Mouse (Mus musculus) stomach, embryonic 14.5 days (tissue): ENCODE results near the gene Cd81. TPM values are rescaled to one million over a fixed set of nuclear protein-coding genes. Genes with fewer than 3 reads are reported as not detected.

Experiments
- ATAC-seq: fragments of 200-750 bp; cut with Nextera tagmentation; 2 replicates; pipeline ENCODE4 v1.8.0; 2017; ENCODE audit warnings: low read depth, moderate TSS enrichment; ENCODE audit not compliant: insufficient number of reproducible peaks, insufficient read depth, low FRiP score
- H3K27ac ChIP-seq: fragments of 300-500 bp; sonication (generic); 2 replicates; pipeline ENCODE4 v1.5.1; 2014; ENCODE audit warnings: mild to moderate bottlenecking, low read length, moderate library complexity, mixed read lengths
- H3K27me3 ChIP-seq: fragments of 300-500 bp; sonication (generic); 2 replicates; pipeline ENCODE4 v1.6.1; 2014; ENCODE audit warnings: low read length, control low read depth, mixed read lengths; ENCODE audit not compliant: control insufficient read depth, insufficient read depth
- H3K36me3 ChIP-seq: fragments of 300-500 bp; sonication (generic); 2 replicates; pipeline ENCODE4 v1.6.1; 2014; ENCODE audit warnings: mild to moderate bottlenecking, control low read depth, low read length, moderate library complexity, mixed read lengths; ENCODE audit not compliant: control insufficient read depth, insufficient read depth
- H3K4me1 ChIP-seq: fragments of 300-500 bp; sonication (generic); 2 replicates; pipeline ENCODE4 v1.6.1; 2014; ENCODE audit warnings: low read length, control low read depth, mixed read lengths; ENCODE audit not compliant: control insufficient read depth, insufficient read depth
- H3K4me2 ChIP-seq: fragments of 300-500 bp; sonication (generic); replicated peaks from 2 replicates; pipeline ENCODE4 v1.6.1; 2014; ENCODE audit warnings: low read depth, low read length, control low read depth
- H3K4me3 ChIP-seq: fragments of 300-500 bp; sonication (generic); 2 replicates; pipeline ENCODE4 v1.5.1; 2014; ENCODE audit warnings: low read depth, low read length, control low read depth
- H3K9ac ChIP-seq: fragments of 300-500 bp; sonication (generic); replicated peaks from 2 replicates; pipeline ENCODE4 v1.6.1; 2014; ENCODE audit warnings: low read depth, mild to moderate bottlenecking, control low read depth, low read length, moderate library complexity, mixed read lengths
- H3K9me3 ChIP-seq: fragments of 300-500 bp; sonication (generic); 2 replicates; pipeline ENCODE4 v1.6.1; 2016; ENCODE audit warnings: low read depth, low read length, control low read depth; ENCODE audit not compliant: control insufficient read depth
- WGBS: fragments of 180-500 bp; shearing (Covaris S2); extraction: QIAGEN DNeasy Blood & Tissue Kit; methylation state at CpG from one replicate; pipeline ENCODE4 v1.1.7; 2014; 5-methylcytosine and 5-hydroxymethylcytosine counted together
- polyA plus RNA-seq: library from polyadenylated mRNA; unstranded; fragments of >200 nt; fragmentation: Nextera tagmentation; extraction: Ambion mirVana; gene quantifications from 2 replicates; pipeline ENCODE4 v1.2.1, GENCODE M21; 2014

Cd81 gene
- polyA plus RNA-seq, 1 experiment from 2014 or later: 725 TPM

DNA sequence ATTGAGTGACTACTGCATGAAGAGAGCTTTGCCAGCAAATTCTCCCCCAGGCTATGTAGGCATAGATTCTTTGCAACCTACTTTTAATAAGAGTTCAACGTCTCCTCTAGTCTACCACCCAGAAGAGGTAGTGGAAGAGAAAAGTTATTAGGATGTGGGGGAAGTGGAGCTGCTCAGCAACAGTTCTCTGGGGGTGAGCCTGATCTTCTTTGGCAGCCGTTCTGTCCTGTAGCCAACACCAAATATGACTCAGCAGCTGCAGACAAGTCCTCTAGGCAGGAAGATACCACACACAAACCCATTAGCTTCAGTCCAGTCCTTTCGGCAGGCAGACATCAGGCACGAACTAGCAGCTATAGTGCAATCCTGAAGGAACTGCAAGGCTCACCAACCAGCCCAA, 48.2 kb downstream of the Cd81 start:
- 71% methylated on average over 4 of the region's 4 CpGs for WGBS
- Histone ChIP-seq H3K9ac (no peak overlapping the region), H3K9me3 (no peaks in the 10 kb centered on the region), H3K4me1 (no peaks in the 10 kb centered on the region), H3K4me3 (no peak overlapping the region), H3K27me3 (no peaks in the 10 kb centered on the region), H3K27ac (no peak overlapping the region), H3K36me3 (no peaks in the 10 kb centered on the region), H3K4me2 (no peak overlapping the region)
- ATAC-seq: no peak

DNA sequence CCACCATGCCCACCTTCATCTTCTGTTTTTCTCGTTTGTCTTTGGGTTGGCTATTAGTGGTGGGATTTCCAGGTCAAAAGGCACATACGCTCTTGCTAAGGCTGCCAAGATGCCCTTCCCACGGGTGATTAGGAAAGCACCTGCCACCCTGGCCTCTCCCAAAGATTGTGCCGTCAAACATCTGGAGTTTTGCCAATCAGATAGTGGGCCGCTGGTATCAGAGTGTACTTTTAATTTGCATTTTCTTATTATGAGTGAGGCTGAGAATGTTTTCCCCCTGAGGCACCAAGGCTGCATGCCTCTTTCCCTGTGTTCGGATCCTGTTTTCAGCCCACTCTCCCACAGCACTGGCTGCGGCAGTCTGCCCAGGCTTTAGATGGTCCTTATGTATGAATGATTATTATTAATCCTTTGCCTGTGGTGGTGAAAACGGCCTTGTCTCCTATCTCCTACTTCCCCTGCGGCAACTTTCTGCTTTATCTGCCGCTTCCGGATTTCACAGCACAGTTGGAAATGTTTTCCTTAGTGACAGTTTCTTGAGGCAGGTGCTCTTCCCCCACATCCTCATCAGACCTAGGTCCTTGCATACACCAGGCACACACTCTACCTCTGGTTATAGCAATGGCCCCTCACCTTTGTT, 52.8 kb downstream of the Cd81 start:
- 61% methylated on average over 11 of the region's 11 CpGs for WGBS
- no peak overlapping the region for H3K9ac ChIP-seq
- no peak overlapping the region for H3K27ac ChIP-seq
- peaks cover 22% of the 10 kb centered on the region for H3K27me3 ChIP-seq
- H3K36me3 ChIP-seq: no peaks in the 10 kb centered on the region
- no peaks in the 10 kb centered on the region for H3K9me3 ChIP-seq
- H3K4me2 ChIP-seq: no peak overlapping the region
- peaks cover 10% of the 10 kb centered on the region; the same call in 1 of the 2 replicates for H3K4me1 ChIP-seq
- no peak for ATAC-seq
- no peak overlapping the region for H3K4me3 ChIP-seq

DNA sequence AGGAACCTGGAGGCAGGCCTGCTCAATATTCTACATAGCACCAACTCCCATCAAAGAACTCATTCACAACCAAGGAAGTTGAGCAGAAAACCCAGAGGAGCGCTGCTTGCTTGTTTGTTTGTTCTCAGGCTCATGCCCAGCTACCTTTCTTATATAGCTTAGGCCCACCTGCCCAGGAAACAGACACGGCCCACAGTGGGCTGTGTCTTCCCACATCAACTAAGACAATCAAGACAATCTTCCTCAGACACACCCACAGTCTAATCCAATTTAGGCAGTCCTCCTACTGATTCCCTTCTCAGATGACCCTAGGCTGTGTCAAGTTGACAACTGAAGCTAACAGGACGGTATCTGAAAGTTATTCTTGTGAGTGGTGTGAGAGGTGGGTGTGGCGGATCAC, 53.5 kb downstream of the Cd81 start, which contains the start of gene Kcnq1:
Gene Kcnq1, plus strand, starts transcription at position 301 of the 400 bp plus-strand sequence.
- Histone ChIP-seq H3K4me2 (peak within 1 kb of the TSS; percentile 77), H3K4me3 (peak within 1 kb of the TSS; percentile 38), H3K27me3 (peaks cover 22% of the 10 kb centered on the region), H3K9me3 (no peaks in the 10 kb centered on the region), H3K27ac (no peak within 1 kb of the TSS), H3K9ac (peak within 1 kb of the TSS; percentile 30; the same call in 1 of the 2 replicates), H3K36me3 (no peaks in the 10 kb centered on the region), H3K4me1 (peaks cover 10% of the 10 kb centered on the region; the same call in 1 of the 2 replicates)
- 72% methylated on average over 4 of the region's 4 CpGs for WGBS
- ATAC-seq: no peak

DNA sequence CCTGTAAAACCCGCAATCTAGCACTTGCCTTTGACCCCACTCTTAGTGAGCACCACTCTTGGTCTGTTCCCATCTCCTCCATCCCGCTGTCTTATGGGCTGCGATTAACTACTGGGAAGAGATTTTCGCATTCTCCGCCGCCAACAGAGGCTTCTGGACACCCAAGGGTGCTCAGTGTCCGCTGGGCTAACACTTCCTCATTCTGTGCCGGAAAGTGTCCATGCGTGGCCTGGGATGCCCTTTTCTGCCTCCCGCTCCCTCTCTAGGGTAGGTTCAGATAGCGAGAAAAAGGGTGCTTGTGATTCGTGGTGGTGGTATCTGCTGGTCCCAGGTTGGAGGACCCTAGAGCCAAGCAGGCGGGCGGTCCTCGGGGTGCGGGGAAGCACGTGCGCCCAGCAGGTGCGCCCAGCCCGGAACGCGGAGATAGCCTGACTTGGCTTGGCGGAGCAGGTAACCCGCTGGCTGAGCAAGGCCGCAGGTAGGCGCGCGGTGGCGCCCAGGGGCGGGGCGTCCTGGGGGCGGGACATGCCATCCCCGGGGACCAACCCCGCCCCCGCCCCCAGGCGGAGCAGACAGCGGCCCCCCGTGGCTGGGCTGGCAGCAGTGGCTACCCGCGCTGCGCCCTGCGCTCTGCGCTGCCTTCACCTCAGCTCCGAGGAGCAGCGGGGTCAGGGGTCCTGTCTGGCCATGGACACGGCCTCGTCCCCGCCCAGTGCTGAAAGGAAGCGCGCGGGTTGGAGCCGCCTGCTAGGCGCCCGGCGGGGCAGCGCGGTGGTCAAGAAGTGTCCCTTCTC, 54.3 kb downstream of the Cd81 start:
- no peak overlapping the region for H3K27ac ChIP-seq
- peak overlapping the region; percentile 38 for H3K4me3 ChIP-seq

DNA sequence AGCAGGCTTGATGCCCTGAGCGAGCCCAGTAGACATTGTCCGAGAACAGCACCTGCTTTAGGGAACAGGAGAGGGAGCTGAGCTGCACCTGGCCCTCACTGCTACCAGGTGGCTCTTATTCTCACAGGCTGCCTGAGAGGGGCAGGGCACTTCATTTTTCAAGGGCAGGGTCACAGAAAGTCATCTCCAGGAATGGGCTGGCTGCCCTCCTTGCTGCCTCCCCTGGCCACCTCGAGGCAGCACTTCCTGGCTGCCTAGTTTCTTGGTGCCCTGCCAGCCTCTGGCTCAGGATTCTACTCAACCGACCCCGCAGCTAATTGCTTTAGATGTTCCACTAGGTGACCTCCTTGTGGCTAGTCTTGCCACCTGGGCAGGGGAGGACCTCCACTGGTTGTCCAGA, 55.7 kb downstream of the Cd81 start:
- Histone ChIP-seq H3K4me2 (no peak overlapping the region), H3K9ac (no peak overlapping the region), H3K4me3 (no peak overlapping the region), H3K27ac (no peak overlapping the region), H3K27me3 (peaks cover 22% of the 10 kb centered on the region), H3K36me3 (no peaks in the 10 kb centered on the region), H3K4me1 (peaks cover 10% of the 10 kb centered on the region; the same call in 1 of the 2 replicates), H3K9me3 (no peaks in the 10 kb centered on the region)
- 31% methylated on average over 5 of the region's 5 CpGs for WGBS
- no peak for ATAC-seq

More for the DNA sequence above, 54.3 kb downstream of the Cd81 start:
- no peaks in the 10 kb centered on the region for H3K9me3 ChIP-seq
- no peaks in the 10 kb centered on the region for H3K36me3 ChIP-seq
- H3K4me2 ChIP-seq: peak overlapping the region; percentile 77
- peaks cover 22% of the 10 kb centered on the region for H3K27me3 ChIP-seq
- ATAC-seq: peak; percentile 65
- peak overlapping the region; percentile 30; the same call in 1 of the 2 replicates for H3K9ac ChIP-seq
- 6% methylated on average over 57 of the region's 57 CpGs for WGBS
- H3K4me1 ChIP-seq: peaks cover 10% of the 10 kb centered on the region; the same call in 1 of the 2 replicates

DNA sequence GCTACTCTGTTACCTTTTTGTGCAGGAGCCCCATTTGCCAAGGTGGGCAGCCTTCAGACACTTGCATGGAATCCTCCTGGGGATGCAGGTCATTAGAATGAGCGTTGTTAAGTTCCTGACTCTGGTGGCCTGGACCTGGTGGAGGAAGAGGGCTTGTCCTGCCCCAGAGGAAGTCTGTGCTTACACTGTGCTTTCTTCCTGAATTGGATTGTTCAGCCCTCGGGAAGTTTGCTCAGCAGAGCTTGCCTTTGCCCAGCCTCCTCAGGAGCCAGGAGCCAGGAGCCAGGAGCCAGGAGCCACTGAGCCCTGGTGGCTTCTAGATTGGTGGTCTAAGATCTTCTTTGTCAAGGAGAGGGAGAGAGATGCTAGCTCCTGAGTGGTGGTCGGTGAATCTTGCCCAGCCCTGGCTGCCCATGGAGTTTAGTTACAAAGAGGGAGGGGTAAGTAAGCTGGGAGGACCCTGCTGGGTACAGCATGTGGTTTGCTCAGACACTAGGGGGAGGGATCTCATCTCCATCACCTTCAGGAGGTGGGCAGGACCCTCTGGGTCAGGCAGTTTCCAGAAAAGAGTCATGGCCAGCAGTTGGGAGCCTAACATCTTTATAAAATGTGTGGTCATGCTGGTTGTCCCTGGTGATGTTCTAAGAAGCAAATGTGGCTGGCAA, 56.6 kb downstream of the Cd81 start:
- Histone ChIP-seq H3K36me3 (no peaks in the 10 kb centered on the region), H3K9ac (no peak overlapping the region), H3K9me3 (no peaks in the 10 kb centered on the region), H3K4me3 (no peak overlapping the region), H3K4me2 (no peak overlapping the region), H3K4me1 (peaks cover 10% of the 10 kb centered on the region; the same call in 1 of the 2 replicates), H3K27ac (no peak overlapping the region), H3K27me3 (peaks cover 22% of the 10 kb centered on the region)
- 30% methylated on average over 3 of the region's 3 CpGs for WGBS
- no peak for ATAC-seq

DNA sequence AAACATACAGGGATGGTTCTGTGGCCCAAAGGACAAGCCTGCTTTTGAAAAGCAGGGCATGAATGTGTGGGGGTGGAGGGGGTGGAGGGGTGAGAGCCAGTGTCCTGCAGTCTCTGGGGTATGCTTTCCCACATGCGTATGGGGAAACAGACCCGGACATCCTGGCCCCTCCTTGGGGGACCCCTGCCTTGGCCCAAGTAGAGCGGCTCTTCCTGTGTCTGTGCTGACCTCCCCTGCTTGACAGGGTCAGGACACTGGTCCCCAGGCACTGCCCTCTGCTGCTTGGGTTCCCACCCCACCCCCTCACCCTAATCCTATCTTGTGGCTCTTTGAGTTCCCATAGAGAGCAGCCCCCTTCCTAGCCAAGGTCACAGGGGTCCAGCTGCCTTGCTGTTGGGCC, 57.2 kb downstream of the Cd81 start:
- peaks cover 22% of the 10 kb centered on the region for H3K27me3 ChIP-seq
- peaks cover 10% of the 10 kb centered on the region; the same call in 1 of the 2 replicates for H3K4me1 ChIP-seq
- H3K36me3 ChIP-seq: no peaks in the 10 kb centered on the region
- ATAC-seq: no peak
- H3K4me2 ChIP-seq: no peak overlapping the region
- H3K4me3 ChIP-seq: no peak overlapping the region
- WGBS: 63% methylated on average over 3 of the region's 3 CpGs
- H3K9me3 ChIP-seq: no peaks in the 10 kb centered on the region; the same call in 1 of the 2 replicates
- H3K27ac ChIP-seq: no peak overlapping the region
- no peak overlapping the region for H3K9ac ChIP-seq

DNA sequence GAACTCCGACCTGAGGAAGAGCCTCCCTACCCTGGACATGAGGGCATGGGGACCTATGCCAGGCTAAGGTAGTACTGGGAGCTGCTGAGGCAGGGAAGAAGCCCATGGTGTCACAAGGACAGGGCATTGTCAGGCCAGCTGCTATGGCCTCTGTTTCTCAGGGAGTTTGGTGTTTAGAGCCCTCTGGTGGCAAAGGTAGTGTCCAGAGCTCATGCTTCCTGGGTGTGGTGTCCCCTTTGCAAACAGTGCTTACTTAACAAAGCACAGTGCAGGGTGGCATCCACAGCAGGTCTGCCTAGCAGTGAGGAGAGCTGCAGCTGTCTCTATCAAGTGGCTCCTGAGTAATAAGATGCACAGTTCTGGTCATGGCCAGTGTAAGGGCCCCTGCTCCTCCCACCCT, 58.3 kb downstream of the Cd81 start:
- WGBS: 76% methylated on average over 1 of the region's 1 CpGs
- no peak for ATAC-seq
- peaks cover 22% of the 10 kb centered on the region for H3K27me3 ChIP-seq
- H3K4me3 ChIP-seq: no peak overlapping the region
- H3K9me3 ChIP-seq: no peaks in the 10 kb centered on the region; the same call in 1 of the 2 replicates
- no peaks in the 10 kb centered on the region for H3K36me3 ChIP-seq
- H3K4me2 ChIP-seq: no peak overlapping the region
- peaks cover 10% of the 10 kb centered on the region; the same call in 1 of the 2 replicates for H3K4me1 ChIP-seq
- H3K9ac ChIP-seq: no peak overlapping the region
- no peak overlapping the region for H3K27ac ChIP-seq
